Mouse (Mus musculus): ENCODE results near the gene Ankrd9.

DNA sequence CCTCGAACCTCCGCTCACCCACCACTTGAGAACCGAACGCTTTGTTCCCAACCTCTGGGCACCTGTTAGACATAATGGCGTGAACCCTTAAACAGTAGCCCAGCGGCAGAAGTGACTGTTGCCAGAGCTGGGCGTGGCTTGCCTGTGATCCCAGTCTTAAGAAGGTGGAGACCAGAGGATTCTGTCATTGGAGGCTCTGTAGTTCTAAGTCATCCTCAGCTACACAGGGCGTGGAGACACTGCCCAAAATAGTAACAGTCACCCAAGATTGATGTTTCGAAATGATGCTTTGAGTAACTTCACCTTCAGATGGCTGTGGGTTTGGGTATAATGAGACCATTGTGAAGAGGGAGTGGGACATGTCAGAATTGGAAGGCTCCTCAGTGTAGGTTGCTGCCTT lies 25.3 kb upstream of the Ankrd9 start:
- TF ChIP-seq CTCF (conservative IDR thresholded peaks at IDR 0.05; ENCODE audit: insufficient read depth, insufficient read length, low read depth, low read length) = no peak
- TF ChIP-seq POLR2A (IDR thresholded peaks at IDR 0.05; ENCODE audit: low read depth, low read length) = no peak

Measured in kidney, adult 2 months (tissue).